Mouse (Mus musculus) skeletal muscle tissue, adult 2 months (tissue): ENCODE results near the gene Gm49450.
"Not testable (repeated sequence)": the region's sequence is repeated elsewhere in the genome, so short reads cannot be mapped to it uniquely, and the experiment has no call there.

Source experiments
- DNase-seq: peaks from one replicate; pipeline ENCODE4 v3.0.0-alpha.2; 2012; ENCODE audit warnings: low read depth, low spot score

The Gm49450 gene

DNA sequence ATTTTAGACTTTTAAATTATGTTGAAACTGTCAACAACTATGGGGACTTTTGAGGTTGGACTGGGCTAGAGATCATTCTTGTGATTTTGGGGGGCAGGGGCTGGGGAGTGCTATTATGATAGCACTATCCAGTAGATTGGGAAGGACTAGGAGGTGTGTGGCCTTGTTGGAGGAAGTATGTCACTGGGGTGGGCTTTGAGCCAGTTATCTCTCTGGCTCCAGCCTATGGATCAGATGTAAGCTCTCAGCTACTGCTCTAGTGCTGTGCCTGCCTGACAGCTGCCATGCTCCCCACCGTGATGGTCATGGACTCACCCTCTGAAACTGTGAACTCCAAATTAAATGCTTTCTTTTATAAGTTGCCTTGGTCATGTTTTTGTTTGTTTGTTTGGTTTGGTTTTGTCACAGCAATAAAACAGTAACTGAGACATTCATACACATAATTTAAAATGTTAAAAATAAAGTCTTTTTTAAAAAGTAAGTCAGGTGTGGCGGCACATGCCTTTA is 30.3 kb downstream of the Gm49450 start:
- DNase-seq = no peak

- DNase-seq = no peak
These were observed 30.8 kb downstream of the Gm49450 start for GRCm38 (mm10) chr15:98922581-98922980.

GRCm38 (mm10) chr15:98921510-98921909 is 31.8 kb downstream of the Gm49450 start:
- no peak for DNase-seq

- DNase-seq = not testable (repeated sequence)
These were observed 34.9 kb downstream of the Gm49450 start for GRCm38 (mm10) chr15:98918499-98918895.

DNA sequence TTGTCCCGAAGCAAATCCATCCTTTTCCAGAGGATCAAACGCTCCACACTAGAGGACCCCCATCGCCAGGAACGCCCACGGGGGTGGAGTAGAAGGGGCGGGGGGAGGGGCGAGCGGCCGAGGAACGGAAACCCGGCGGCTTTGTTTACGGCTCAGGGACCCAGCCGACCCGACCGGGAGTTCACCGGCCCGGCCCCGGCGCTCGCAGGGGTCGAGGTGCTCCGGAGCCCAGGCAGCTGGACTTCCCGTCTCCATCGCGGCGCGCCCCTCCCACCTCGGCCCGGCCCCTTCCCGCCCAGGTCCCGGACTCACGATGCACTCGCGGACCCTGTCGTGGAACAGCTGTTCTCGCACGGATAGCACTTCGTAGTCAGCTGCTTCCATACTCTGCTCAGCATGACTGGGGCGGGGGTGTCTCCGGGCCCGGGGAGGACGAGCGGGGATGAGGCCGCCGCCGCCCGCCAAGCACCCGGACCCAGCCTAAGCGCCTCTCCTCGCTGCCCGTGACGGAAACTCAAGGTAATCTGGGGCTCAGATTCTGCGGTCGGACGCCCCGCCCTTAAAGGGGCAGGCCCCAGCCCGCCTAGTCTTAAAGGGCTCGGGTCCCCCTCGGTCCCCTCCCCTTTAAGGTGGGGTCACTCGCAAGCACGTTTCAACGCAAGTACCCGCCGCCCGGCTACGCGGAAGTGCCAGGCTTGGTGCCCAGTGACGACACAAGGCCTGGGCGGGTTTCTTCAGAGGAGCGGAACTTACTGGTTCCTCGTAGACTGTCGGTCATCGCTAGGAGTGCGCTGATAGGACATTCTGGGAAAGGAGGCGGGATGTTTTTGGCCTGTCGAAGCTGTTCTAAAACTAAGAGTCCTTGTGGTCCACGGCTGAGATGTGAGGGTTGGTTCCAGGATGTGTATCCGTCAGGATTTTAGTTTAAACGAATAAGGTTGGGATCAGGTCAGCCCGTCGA is 35.5 kb downstream of the Gm49450 start, which contains the start of gene Lmbr1l:
TSS of gene Lmbr1l (minus strand) at position 694 of the 961 bp plus-strand sequence.
- DNase-seq = peak; percentile 99

GRCm38 (mm10) chr15:98917091-98917490 is 36.3 kb downstream of the Gm49450 start:
- no peak for DNase-seq

GRCm38 (mm10) chr15:98916016-98916415 is 37.3 kb downstream of the Gm49450 start:
- DNase-seq = no peak

GRCm38 (mm10) chr15:98914903-98915302 is 38.4 kb downstream of the Gm49450 start:
- DNase-seq = no peak

DNA sequence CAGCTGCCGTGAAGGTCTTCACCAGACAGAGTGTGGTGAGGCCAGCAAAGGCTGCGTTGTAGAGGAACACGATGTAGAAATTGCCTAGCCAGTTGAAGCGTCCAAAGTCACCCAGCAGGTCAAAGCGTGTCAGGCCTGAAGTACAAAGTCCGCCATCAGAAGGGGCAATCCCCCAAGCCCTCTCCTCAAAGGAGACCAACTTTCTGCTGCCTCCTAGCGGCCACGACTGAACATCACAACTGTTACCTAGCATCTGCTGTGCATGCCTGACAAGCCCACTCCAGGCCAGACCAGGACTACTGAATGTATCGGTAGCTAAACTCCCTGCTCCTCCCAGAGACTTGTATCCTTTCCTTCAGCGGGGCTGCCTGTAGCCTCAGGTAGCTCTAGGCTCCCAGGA is 48.7 kb downstream of the Gm49450 start:
- no peak for DNase-seq

GRCm38 (mm10) chr15:98902600-98902999 is 50.8 kb downstream of the Gm49450 start:
- no peak for DNase-seq

GRCm38 (mm10) chr15:98901530-98901929 is 51.8 kb downstream of the Gm49450 start:
- DNase-seq = no peak

DNA sequence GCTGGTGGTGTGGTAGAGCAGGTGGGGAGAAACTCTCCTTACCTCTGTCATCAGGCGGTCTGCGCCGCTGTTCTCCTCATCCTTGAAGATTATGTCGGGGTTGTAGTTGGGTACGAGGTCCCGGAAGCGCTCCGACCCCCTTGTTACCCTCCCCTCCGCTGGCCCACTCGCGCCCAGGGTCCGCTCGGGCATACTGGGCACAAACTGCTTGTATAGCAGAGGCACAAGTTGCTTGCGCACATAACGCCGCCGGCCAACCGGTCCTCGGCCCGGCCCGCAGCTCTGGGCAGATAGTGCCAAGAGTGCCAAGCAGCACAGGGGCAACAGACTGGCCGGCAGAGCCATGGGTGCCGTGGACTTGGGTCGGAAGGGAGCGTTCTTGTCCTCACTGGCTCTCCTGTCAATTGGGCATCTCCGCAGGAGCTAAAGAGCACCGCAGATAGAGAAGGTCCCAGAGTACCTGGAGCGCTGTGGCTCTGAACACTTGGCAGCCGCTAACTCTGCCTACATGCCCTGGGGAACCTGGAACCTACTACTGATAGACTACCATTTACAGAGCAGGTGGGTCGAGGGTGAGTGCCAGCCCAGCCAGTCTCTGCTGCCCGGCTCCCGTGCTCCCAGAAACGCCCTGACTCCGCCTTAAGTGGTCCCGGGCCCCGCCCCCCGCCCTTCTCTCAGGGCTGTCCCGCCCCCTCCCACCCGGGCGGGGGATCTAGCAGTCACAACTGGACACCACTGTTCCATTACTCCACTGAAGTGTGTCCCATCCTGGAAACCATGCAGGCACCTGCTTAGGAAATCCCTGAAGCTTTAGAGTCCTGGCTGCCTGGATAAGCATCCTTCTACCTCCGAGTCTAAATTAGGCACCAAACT is 55.2 kb downstream of the Gm49450 start, which contains the start of gene Dhh:
TSS of gene Dhh (minus strand) at position 613 of the 873 bp plus-strand sequence.
- DNase-seq = no peak

GRCm38 (mm10) chr15:98897495-98897894 is 55.9 kb downstream of the Gm49450 start:
- DNase-seq = no peak

DNA sequence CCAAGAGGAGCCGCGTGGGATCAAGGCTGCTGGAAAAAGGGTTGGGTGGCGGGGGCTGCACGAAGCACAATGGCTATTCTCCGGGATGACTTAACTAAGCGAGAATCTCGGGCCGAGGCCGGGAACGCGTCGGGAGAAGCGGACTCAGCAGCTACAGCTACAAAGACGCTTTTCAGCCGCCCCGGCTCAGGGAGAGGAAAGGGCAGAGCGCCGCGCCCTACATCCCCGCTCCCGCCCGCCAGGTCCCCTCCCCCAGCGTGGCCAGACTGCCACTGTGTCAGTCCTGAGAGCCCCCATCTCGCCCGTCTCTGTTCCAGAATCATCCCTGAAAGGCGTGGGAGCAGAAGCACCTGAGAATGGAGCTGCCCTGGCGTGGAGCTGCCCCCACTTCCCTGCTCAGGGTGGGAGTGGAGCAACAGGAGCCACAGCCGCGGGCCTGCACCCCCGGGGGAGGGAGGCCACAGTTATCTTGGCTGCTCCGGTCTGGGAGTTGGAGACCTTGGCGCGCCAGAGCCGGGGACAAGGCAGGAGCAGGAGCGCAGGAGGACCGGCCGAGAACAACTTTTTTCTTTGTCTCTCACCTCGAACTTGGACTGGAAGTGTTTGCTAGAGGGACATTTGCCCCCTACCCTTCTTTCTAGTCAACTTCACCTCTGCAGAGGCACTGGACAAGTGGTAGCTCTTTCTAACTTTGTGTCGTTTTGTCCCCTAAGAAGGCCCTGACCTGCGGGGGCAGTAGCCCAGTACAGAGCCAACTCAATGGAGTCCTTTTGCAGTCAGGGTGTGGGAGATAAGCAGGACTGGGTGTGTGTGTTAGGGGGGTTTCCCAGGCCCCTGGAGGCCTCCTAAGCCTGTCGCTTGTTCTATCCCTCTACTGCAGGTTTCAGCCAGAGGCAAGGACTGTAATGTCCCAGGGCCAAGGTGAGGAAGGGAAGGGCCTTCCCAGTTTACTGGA is 57.4 kb downstream of the Gm49450 start:
- no peak for DNase-seq

DNA sequence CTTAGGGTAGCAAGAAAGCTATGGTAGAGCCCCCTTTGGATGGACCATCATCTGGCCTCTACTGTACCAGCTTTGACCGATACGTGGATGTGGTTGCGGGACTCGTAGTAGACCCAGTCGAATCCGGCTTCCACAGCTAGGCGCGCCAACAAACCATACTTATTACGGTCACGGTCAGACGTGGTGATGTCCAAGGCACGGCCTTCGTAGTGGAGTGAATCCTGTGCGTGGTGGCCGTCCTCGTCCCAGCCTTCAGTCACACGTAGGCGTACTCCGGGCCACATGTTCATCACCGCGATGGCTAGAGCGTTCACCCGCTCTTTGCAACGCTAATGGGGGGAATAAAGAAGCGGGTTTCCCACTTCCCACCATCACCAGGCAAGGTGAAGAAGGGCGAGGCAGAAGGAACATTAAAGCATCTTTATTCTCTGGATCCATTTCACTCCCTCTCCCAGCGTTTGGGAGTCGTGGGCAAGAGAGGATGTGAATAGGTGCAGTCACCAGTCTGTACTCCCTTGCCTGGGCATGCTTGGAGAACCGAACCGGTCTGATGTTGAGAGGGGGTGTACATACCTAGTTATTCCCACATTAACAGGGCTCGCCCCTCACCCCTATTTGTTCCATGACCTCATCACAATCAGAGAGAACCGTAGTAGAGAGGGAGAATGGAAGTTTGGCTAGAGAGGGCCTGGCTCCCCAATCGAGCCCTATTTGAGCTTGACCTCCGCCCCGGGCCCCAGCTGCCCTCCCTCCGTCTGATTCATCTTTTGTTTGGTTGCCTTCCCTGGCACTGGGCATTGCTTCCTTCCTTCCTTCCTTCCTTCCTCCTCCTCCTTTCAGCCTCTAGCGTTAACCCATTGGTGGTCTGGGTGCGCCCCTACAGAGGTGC is 58.4 kb downstream of the Gm49450 start:
- DNase-seq = no peak

DNA sequence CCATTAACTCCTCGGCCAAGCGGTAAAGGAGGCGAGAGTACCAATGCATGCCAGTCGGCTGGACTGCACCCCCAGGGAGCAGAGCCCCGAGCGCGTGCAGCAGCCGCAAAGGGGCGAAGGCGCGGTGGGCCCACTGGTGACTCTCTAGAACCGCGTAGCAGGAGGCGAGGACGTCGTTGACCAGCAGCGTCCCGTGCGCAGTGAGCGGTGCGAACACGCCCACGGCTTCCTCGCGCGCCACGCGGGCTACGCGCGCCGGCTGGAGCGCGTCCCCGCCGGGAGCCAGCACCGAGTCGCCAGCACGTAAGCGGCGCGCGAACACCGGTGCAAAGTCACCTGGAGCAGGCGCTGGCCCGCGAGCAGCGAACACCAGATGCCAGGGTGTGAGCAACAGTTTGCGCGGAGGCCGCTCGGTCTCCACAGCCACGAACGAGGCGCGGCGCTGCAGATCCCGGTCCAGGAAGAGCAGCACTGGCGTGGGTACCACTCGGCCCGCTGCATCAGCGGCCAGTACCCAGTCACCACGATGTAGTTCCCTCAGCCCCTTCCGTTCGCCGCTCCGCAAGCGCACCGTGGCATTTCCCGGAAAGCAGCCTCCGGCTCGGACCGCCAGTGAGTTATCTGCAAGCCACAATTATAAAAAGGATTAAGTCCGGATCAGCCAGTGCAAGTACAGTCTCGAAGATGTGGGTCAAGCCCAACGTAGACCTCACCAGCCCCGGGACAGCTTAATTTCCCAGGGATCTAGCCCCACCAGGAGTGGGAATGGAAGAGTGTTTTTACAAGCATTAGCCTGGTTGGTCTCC is 59.2 kb downstream of the Gm49450 start, which contains the start of gene Rhebl1:
TSS of gene Rhebl1 (minus strand) at position 601 of the 806 bp plus-strand sequence.
- DNase-seq = no peak

- no peak for DNase-seq
These were observed 60.3 kb downstream of the Gm49450 start for GRCm38 (mm10) chr15:98893036-98893435.

DNA sequence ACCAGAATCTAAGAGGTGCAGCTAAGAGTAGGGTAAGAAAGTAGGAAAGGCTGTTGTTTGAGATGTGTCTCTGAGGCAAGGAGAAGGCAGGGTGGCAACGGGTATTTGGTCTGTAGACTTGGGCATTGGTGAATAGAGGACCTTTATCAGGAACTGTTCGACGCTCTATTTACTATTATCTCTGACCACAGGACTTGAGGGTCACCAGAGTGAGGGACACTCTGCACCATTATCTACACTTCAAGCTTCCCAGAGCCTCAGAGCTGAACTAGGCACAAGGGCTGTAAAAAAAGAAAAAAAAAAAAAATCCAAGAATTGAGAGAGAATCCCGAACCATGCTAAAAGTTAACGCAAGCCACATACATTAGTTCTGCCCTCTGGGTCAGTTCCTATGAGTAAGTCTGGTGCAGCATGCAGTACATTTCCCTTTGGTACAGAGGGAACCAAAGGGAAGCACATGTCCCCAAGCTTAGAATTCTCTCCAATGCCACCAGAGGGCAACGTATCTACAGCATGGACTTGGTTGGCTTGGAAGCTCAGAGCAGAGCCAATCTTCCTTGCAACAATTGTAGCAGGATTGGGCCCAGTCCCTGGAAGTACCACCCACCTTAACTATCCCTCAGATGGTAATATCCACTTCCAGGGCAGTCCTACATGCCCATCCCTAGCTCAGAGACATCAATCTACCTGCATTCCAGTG is 61.3 kb downstream of the Gm49450 start:
- peak; percentile 70 for DNase-seq
